Mouse (Mus musculus): ENCODE results near the gene Wfikkn1. TPM values are rescaled to one million over a fixed set of nuclear protein-coding genes. Genes with fewer than 3 reads are reported as not detected.

Gene Wfikkn1
- total RNA-seq, 1 experiment from 2014 or later = 3.3 TPM

DNA sequence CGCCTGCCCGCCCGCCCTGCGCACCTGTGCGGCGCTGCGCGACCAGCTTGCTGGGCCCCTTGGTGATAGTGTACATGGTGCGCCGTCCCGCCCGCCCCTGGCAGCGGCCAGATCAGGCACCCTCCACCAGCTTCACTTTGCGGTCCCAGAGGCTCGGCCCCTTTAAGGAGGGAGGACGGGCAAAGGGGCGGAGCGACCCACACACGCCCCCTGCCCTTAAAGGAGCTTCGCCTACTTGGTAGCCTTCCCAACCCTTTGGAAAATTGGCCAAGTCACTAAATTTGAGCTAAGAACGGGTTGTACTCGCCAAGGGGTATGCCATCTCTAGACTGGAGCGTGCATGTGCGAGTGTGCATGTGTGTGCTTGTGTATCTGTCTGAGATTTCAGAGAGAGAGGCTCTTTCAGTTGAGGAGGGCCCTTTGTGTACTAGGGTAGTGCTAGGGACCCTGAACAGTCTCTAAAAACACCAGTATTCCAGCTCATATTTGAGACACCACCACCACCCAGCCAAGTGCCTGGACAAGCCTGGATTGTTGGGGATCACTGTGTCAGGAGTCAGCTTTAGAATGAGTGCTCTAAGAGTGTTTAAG lies 12.0 kb downstream of the Wfikkn1 start, which contains the start of gene Mcrip2:
TSS of gene Mcrip2 (minus strand) at position 164 of the 591 bp plus-strand sequence.
- DNase-seq = peak; percentile 88

DNA sequence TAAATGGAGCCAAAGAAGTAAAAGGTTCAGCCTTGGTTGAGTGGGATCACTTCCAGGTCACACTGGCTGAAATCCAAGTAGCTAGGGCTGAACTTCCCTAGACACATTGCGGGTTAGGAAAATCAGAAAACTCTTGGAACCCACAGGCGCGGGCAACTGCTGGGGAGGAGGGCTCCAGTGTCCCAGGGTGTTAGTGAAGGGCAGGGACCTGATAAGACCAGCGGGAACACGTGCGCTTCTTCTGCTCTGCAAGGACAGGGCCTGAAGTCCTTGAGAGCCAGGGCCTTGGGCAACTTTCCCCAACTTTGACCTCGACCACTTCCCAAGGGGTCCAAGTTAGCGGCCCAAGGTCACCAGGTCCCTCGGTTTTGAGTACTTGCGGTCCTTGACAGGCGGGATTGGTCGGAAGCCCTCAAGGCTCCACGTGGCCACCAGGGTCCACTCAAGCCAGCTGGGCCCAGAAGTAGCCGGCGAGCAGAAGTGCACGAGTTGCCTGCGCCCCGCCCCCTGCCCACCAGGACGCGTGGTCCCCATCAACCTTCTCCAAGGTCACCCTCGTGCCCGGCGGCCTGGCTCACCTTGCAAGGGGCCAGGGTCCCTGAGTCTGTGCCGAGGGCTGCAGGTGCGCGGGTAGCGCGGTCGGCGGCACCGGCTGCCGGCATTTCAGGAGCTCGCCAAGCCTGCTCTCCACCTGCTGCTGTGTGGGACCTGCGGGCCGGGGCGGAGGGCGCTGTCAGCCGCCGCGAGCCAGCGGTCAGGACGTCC lies 12.6 kb downstream of the Wfikkn1 start:
- DNase-seq = peak; percentile 71

GRCm38 (mm10) chr17:25867509-25867835 lies 13.2 kb downstream of the Wfikkn1 start:
- DNase-seq = no peak

DNA sequence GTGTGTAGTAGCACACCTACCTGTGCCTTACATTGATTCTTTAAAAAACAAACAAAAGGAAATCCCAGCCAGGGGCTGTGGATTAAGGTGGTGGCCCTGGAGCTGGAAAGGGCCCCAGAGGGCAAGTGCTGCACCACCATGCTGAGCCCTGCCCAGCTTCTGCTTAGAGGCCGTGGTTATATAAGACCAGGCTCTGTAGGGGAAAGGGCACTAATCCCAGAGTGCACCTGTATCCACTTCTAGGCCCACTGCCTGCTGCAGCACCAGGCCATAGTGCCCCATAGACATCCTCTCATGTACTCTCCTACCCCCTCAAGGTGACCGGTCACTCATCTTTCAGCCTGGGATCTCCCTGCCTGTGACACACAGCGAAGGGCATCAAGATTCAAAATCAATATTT lies 14.5 kb downstream of the Wfikkn1 start:
- DNase-seq = no peak

DNA sequence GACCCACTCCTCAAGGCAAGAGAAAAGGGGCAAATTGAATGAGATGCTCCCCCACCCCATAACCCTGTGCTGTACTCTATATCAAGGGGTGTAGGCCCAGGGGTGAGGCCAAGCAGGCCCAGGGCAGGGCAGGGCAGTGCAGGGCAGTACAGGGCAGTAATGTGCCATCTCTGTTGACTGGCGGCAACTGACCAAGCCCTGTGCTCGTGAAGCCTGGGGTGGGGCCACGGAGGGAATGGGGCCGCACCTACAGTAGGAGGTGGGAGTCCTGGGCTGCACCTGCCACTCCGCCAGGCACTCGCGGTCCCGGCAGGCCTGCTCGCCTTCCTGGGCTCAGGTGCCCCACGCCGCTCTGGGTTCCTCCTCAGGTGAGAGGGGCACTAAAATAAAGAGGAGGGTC lies 15.4 kb downstream of the Wfikkn1 start:
- DNase-seq = no peak

- DNase-seq = no peak
These were observed 16.3 kb downstream of the Wfikkn1 start for GRCm38 (mm10) chr17:25864311-25864710.

GRCm38 (mm10) chr17:25863681-25864080 lies 17.0 kb downstream of the Wfikkn1 start:
- no peak for DNase-seq

DNA sequence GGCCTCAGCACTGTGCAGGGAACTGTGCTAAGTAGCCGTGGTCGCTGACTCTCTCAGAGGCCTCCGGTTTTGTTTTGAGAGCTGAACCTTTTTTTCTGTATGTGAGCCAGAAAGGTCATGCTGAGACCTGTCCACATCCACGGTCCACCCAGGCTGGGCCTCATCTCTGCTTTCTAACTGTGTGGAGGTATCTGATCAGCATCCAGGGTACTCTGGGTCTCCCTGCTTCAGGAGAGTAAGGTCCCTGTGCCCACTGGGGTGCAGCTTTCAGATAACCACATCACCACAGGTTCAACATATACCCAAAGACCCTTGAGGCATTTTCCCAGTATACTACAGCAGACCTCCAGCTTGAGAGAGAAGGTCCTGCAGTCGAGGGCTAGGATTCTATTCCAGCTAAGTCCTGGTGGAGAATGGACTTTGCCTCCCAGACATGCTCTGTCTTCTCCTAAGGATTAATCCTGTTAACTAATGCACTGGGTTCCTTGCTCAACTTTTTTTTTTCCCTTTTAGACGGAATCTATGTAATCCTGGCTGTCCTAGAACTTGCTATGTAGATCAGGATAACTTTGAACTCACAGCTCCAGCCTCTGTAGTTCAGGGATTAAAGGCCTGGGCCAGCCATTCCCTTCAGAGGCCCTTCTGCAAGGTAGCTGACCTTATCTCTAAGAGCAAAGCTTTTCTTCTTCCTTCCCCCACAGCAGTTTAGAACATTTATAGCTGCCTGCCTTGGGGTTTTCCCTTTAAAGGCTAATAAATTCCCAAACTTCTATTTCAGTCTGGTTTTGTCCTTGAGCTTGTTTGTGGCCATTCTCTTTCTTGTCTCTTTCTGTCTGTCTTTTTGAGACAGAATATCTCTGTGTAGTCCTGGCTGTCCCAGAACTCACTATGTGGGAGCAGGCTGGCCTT lies 18.7 kb downstream of the Wfikkn1 start:
- no peak for DNase-seq

DNA sequence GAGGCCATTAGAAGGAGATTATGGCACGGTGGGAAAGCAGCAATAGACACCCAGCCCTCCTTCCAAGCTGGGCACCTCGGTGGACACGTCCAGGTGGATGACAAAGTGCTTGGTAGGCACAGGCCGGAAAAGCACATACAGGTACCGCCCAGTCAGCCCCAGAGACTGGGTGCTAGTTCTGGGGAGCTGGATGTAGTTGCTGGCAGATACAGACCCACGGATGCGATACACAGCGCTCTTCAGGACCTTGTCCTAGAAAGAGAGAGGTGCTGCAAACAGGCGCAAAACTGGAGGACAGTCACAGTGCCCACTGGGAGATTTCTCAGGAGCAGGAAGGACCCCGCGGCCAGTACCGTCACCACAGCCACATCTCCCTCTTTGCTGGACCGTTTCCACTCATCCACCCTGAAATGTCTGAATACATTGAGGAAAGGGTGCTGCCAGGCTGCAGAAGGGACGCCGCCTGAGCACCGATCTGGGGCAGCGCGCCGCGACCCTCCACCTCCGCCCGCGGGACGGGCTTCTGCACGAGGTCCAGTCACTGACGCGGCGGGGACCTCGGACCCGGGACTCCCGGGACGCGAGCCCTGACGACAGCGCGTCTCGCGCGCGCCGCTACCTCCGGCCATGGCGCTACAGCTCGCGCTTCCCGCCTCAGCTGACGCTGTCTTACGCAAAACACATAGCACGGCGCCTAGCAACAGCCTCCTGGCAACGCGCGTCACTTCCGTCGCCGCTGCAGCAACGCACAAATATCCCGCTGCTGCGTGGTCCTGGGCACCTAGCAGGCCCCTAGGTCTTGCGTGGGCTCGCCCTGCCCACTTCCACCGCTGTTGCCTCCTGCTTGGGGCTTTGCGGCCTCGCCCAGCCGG lies 19.6 kb downstream of the Wfikkn1 start, which contains the start of gene Wdr90:
TSS of gene Wdr90 (minus strand) at position 670 of the 872 bp plus-strand sequence.
- peak; percentile 91 for DNase-seq

- DNase-seq = no peak
These were observed 20.4 kb downstream of the Wfikkn1 start for GRCm38 (mm10) chr17:25860229-25860628.

- peak; percentile 95 for DNase-seq
These were observed 36.2 kb downstream of the Wfikkn1 start, which contains the start of gene Rhot2 for GRCm38 (mm10) chr17:25844396-25844901. TSS of gene Rhot2 (minus strand) at chr17:25844851.

DNA sequence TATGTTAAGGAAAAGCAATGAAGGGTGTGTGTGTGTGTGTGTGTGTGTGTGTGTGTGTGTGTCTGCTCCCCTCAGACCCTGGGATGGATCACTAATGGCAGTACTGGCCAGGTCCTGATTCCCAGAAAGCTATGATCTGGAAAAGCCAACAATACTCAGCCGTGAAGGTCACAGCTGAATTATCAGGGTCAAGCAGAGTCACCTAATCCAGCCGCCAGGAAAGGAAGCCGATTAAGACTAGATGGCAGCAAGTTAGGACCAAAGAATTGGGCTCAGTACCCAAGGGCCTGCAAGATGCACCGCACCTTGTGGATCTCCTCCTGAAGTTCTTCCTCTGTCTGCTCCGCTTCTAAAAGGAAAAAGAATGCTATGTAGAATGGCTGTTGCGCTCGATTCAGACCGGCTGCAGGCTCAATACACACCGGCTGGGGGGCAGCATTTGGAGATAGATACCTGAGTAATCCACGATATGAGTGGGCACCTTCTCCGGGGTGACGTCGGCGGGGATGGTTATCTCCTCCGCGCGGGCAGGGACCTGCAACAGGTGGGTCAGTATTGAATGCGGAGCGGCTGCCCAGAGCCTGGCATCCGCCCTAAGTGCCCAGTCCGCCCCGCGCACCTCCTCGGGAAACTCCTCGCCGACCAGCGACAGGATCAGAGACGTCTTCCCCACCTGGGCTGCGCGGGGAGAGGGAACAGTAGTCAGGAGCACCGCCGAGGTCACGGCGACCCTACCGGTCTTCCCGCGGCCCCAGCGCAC lies 36.8 kb downstream of the Wfikkn1 start:
- no peak for DNase-seq

DNA sequence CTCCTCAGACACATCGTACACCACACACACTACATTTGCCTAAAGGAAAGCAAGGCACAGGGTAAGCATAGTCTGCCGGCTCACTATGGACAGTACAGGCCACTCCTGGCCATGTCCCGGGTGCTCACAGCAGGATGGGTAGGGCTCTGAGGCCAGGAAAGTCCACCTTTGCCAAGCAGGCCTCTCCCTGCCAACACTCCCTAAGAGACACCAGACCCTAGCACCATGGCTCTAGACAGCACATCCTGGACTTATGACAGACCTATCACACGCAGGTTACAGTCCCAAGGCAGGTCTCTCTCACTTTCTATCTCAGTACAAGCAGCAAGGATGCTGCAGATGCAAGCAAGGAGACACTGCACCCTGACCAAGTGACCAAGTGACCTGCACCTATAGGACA lies 37.5 kb downstream of the Wfikkn1 start:
- DNase-seq = no peak

- DNase-seq = no peak
These were observed 38.1 kb downstream of the Wfikkn1 start for GRCm38 (mm10) chr17:25842509-25842908.

DNA sequence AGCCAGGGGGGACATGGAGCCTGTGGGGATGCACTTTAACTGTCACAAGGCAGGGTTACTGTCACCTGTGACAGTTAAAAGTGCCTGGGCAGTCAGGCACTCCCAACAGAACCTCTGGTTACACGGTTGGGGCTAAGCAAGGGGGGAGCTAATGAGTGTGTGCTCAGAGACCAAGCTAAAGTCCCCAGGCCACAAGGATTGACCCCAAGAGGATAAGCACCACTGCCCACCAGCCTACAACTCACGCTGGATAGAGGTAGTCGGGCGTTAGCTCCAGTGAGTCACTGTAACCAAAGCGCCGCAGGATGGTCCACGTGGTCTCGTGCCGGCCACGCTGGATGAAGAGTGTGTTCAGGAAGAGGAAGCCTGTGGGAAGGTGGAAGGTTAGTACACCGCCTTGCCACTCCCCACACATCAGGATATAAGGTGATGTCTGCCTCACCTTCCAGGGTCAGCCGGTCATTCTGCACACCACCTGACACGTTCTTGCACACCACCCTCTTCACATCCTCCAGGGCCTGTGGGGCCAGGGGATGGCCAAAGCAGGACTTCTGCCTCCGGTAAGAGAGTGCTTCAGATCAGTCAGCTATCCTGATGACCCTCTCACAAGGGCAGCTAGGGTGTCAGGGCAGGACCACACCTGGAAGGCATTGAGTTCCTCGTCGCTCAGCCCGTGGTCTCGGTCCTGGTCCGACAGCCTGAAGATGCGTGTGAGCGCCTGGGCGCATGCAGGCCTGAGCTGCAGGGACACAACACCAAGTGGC lies 39.4 kb downstream of the Wfikkn1 start, which contains the start of gene Gm20683:
TSS of gene Gm20683 (minus strand) at position 647 of the 764 bp plus-strand sequence.
- DNase-seq = no peak

DNA sequence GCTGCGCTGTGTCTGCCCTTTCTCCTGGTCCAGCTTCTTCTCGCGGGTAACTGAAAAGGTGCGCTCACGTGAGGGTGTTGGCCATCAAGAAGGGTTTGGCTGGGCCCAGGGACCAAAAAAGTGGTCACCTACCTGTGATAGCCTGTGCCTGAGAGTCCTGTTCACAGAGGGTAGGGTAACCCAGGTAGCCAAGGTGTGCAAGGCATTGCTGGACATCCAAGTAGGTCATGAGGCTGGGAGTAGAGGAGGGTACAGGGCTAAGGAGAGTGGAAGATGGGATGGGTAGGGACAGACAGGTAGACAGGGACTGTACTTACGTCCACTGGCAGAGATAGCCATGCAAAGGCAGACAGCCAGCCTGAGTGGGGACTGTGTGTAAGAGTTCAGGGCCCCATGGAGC lies 40.1 kb downstream of the Wfikkn1 start:
- no peak for DNase-seq

GRCm38 (mm10) chr17:25839455-25840235 lies 41.0 kb downstream of the Wfikkn1 start:
- no peak for DNase-seq

GRCm38 (mm10) chr17:25838904-25839303 lies 41.8 kb downstream of the Wfikkn1 start:
- DNase-seq = no peak

DNA sequence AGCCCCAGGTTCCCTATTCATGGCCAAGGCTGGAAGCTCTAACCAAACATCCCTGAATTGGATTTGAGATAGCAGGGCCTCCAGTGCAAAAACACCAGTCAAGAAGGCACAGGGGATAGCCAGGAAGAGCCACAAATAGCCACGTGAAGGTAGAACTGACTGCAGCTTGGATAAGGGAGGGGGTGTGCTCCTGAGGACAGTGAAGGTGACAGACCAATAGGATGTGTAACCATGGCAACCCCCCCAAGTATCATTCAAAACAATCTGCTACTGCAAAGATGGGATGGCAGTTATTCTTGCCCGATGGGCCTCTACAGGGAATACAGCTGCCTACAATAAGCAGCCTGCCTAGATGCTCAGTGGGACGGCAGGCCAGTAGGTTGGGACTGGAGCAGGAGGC lies 43.1 kb downstream of the Wfikkn1 start:
- DNase-seq = no peak
